9 mouse cellular contexts compared by ENCODE assay signal in the genomic region with DNA sequence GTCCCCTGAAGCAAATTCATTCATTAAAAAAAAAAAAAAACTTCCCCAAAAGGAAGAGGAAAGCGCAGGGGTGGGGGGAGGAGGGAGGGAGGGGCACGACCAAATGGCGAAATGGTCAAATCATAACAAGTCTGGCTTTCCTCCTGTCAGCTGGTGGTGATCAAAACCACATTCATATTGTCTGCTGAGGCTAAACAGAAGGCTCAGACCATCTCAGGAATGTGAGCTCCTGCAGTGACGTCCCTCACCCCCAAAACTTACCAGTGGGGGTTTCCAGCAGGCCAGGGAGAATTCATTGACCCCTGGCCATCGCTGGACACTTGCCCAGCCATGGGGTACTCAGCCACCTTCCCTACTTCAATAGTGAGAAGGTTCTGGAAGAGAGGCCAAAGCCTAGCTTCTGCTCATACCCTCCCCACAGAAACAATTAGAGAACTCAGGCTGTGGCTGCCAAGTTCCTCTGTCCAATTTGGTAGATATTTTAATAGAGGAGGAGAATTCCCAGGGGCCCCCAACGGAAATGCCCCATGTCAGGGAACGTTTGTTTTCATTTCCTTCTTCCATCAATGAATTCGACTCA.
A peak's percentile ranks its signal among the peaks of the same experiment; 100 is the strongest.
DNase-seq lines count a peak whose midpoint lies in the region; ATAC-seq and TF ChIP-seq lines count a peak whose summit lies in the region.
"Had no signal": no experiment of that assay in that cellular context is flagged by ENCODE, and none has a peak within 500 bp of the region (broad histone marks: within the 10 kb centered on the region; RNA-seq: fewer than 3 reads in every experiment).

No protein-coding gene starts in this region.

- TF ChIP-seq CTCF in forebrain, postnatal 0 days (IDR thresholded peaks at IDR 0.05; ENCODE audit: low read depth), result no peak

- no peak for ATAC-seq in forebrain, embryonic 12.5 days (ENCODE audit: low FRiP score)
- ATAC-seq in forebrain, postnatal 0 days, result no peak
- no peak for ATAC-seq in heart, embryonic 12.5 days (ENCODE audit: insufficient number of reproducible peaks, low FRiP score)
- ATAC-seq in kidney, embryonic 14.5 days (ENCODE audit: low FRiP score, low TSS enrichment), result no peak
- no peak for ATAC-seq in midbrain, embryonic 12.5 days (ENCODE audit: low FRiP score, low read depth)

- no peak overlapping the region for H3K4me2 ChIP-seq in forebrain, embryonic 12.5 days
- no peak overlapping the region for H3K4me2 ChIP-seq in forebrain, postnatal 0 days (ENCODE audit: low read depth)
- no peak overlapping the region for H3K4me2 ChIP-seq in heart, embryonic 12.5 days
- no peak overlapping the region for H3K4me2 ChIP-seq in kidney, embryonic 14.5 days (replicated peaks; ENCODE audit: low read depth, low read length)
- no peak overlapping the region for H3K4me2 ChIP-seq in midbrain, embryonic 12.5 days (replicated peaks)

- no peak overlapping the region for H3K9ac ChIP-seq in forebrain, embryonic 12.5 days
- H3K9ac ChIP-seq in forebrain, postnatal 0 days, result no peak overlapping the region
- H3K9ac ChIP-seq in heart, embryonic 12.5 days, result no peak overlapping the region
- H3K9ac ChIP-seq in kidney, embryonic 14.5 days (ENCODE audit: low read depth, low read length), result no peak overlapping the region
- H3K9ac ChIP-seq in midbrain, embryonic 12.5 days (replicated peaks), result no peak overlapping the region

- peak overlapping the region; percentile 27 for H3K27ac ChIP-seq in forebrain, embryonic 12.5 days
- no peak overlapping the region for H3K27ac ChIP-seq in forebrain, postnatal 0 days (ENCODE audit: low read depth, low read length)
- H3K27ac ChIP-seq in heart, embryonic 12.5 days (ENCODE audit: poor library complexity, severe bottlenecking), result peak overlapping the region; percentile 56
- peak overlapping the region; percentile 70 for H3K27ac ChIP-seq in kidney, embryonic 14.5 days (ENCODE audit: low read depth, low read length)
- peak overlapping the region; percentile 60 for H3K27ac ChIP-seq in midbrain, embryonic 12.5 days (replicated peaks)

- peaks cover 4% of the 10 kb centered on the region; the same call in 1 of the 2 replicates for H3K36me3 ChIP-seq in forebrain, embryonic 12.5 days (replicated peaks)
- no peaks in the 10 kb centered on the region for H3K36me3 ChIP-seq in forebrain, postnatal 0 days (ENCODE audit: insufficient read depth)
- H3K36me3 ChIP-seq in heart, embryonic 12.5 days, result peaks cover 2% of the 10 kb centered on the region; the same call in 1 of the 2 replicates
- H3K36me3 ChIP-seq in kidney, embryonic 14.5 days (ENCODE audit: control insufficient read depth, insufficient read depth, low read length), result no peaks in the 10 kb centered on the region
- H3K36me3 ChIP-seq in midbrain, embryonic 12.5 days, result peaks cover 9% of the 10 kb centered on the region; the same call in 1 of the 2 replicates

- no peaks in the 10 kb centered on the region for H3K27me3 ChIP-seq in forebrain, embryonic 12.5 days
- H3K27me3 ChIP-seq in forebrain, postnatal 0 days (ENCODE audit: insufficient read depth, low read length), result no peaks in the 10 kb centered on the region
- no peaks in the 10 kb centered on the region for H3K27me3 ChIP-seq in heart, embryonic 12.5 days (replicated peaks)
- H3K27me3 ChIP-seq in kidney, embryonic 14.5 days (ENCODE audit: control insufficient read depth, insufficient read depth, low read length), result no peaks in the 10 kb centered on the region
- H3K27me3 ChIP-seq in midbrain, embryonic 12.5 days, result no peaks in the 10 kb centered on the region

- H3K9me3 ChIP-seq in forebrain, embryonic 12.5 days, result no peaks in the 10 kb centered on the region
- H3K9me3 ChIP-seq in forebrain, postnatal 0 days (ENCODE audit: low read length), result no peaks in the 10 kb centered on the region
- no peaks in the 10 kb centered on the region for H3K9me3 ChIP-seq in heart, embryonic 12.5 days (replicated peaks)
- H3K9me3 ChIP-seq in kidney, embryonic 14.5 days (ENCODE audit: control insufficient read depth, low read length), result no peaks in the 10 kb centered on the region
- H3K9me3 ChIP-seq in midbrain, embryonic 12.5 days, result no peaks in the 10 kb centered on the region

- peaks cover 72% of the 10 kb centered on the region for H3K4me1 ChIP-seq in forebrain, embryonic 12.5 days
- H3K4me1 ChIP-seq in forebrain, postnatal 0 days (ENCODE audit: insufficient read depth), result peaks cover 10% of the 10 kb centered on the region; the same call in 1 of the 2 replicates
- H3K4me1 ChIP-seq in heart, embryonic 12.5 days (replicated peaks), result peaks cover 77% of the 10 kb centered on the region
- H3K4me1 ChIP-seq in kidney, embryonic 14.5 days (ENCODE audit: control insufficient read depth, insufficient read depth, low read length), result peaks cover 52% of the 10 kb centered on the region
- H3K4me1 ChIP-seq in midbrain, embryonic 12.5 days, result peaks cover 68% of the 10 kb centered on the region

- WGBS in forebrain, embryonic 12.5 days, result 47% methylated on average over 8 of the region's 8 CpGs
- 27% methylated on average over 8 of the region's 8 CpGs for WGBS in forebrain, postnatal 0 days
- WGBS in heart, embryonic 12.5 days, result 18% methylated on average over 8 of the region's 8 CpGs
- 40% methylated on average over 8 of the region's 8 CpGs for WGBS in kidney, embryonic 14.5 days
- whole genome bisulfite sequencing in midbrain, embryonic 12.5 days, result 48% methylated on average over 8 of the region's 8 CpGs

- no peak for DNase-seq in forebrain, postnatal 0 days
- DNase-seq in layer of hippocampus, adult 8-10 months (ENCODE audit: low spot score in 2 of 2), result no peak
- DNase-seq in spleen, postnatal 14 days (ENCODE audit: low spot score in 2 of 2), result no peak
- no peak for DNase-seq in cerebellum, postnatal 4 days (ENCODE audit: low spot score in 2 of 2)

- H3K4me3 ChIP-seq in forebrain, embryonic 12.5 days (replicated peaks), result no peak overlapping the region
- no peak overlapping the region for H3K4me3 ChIP-seq in forebrain, postnatal 0 days (ENCODE audit: low read depth, low read length)
- H3K4me3 ChIP-seq in heart, embryonic 12.5 days, result no peak overlapping the region
- H3K4me3 ChIP-seq in kidney, embryonic 14.5 days (ENCODE audit: low read length), result no peak overlapping the region
- H3K4me3 ChIP-seq in midbrain, embryonic 12.5 days, result no peak overlapping the region
- H3K4me3 ChIP-seq: erythroblast, embryonic 14.5 days had no signal
